Mouse (Mus musculus) kidney, embryonic 16.5 days (tissue): Measurements from ENCODE around the gene Vrk1. TPM values are rescaled to one million over a fixed set of nuclear protein-coding genes. Genes with fewer than 3 reads are reported as not detected.

ENCODE experiments used
- ATAC-seq: fragments of 200-750 bp; cut with Nextera tagmentation; 2 replicates; pipeline ENCODE4 v1.8.0; 2017; ENCODE audit warnings: moderate TSS enrichment; ENCODE audit not compliant: low FRiP score, low TSS enrichment
- H3K27ac ChIP-seq: fragments of 300-500 bp; sonication (generic); 2 replicates; pipeline ENCODE4 v1.5.1; 2014; ENCODE audit warnings: low read length
- H3K27me3 ChIP-seq: fragments of 300-500 bp; sonication (generic); 2 replicates; pipeline ENCODE4 v1.6.1; 2014; ENCODE audit warnings: low read length, control low read depth, mixed read lengths; ENCODE audit not compliant: insufficient read depth
- H3K36me3 ChIP-seq: fragments of 300-500 bp; sonication (generic); 2 replicates; pipeline ENCODE4 v1.6.1; 2014; ENCODE audit warnings: low read length, control low read depth, mixed read lengths; ENCODE audit not compliant: insufficient read depth
- H3K4me1 ChIP-seq: fragments of 300-500 bp; sonication (generic); 2 replicates; pipeline ENCODE4 v1.6.1; 2014; ENCODE audit warnings: low read length, control low read depth, mixed read lengths; ENCODE audit not compliant: insufficient read depth
- H3K4me2 ChIP-seq: fragments of 300-500 bp; sonication (generic); replicated peaks from 2 replicates; pipeline ENCODE4 v1.6.1; 2014; ENCODE audit warnings: low read depth, low read length
- H3K4me3 ChIP-seq: fragments of 300-500 bp; sonication (generic); 2 replicates; pipeline ENCODE4 v1.5.1; 2014; ENCODE audit warnings: mild to moderate bottlenecking, low read length
- H3K9ac ChIP-seq: fragments of 300-500 bp; sonication (generic); replicated peaks from 2 replicates; pipeline ENCODE4 v1.6.1; 2014; ENCODE audit warnings: low read length
- H3K9me3 ChIP-seq: fragments of 300-500 bp; sonication (generic); 2 replicates; pipeline ENCODE4 v1.6.1; 2016; ENCODE audit warnings: low read length, control low read depth
- WGBS: fragments of 180-500 bp; shearing (Covaris S2); extraction: QIAGEN DNeasy Blood & Tissue Kit; methylation state at CpG from one replicate; pipeline ENCODE4 v1.1.7; 2014; 5-methylcytosine and 5-hydroxymethylcytosine counted together
- polyA plus RNA-seq: library from polyadenylated mRNA; unstranded; fragments of >200 nt; fragmentation: Nextera tagmentation; extraction: Ambion mirVana; gene quantifications from 2 replicates; pipeline ENCODE4 v1.2.1, GENCODE M21; 2015

Gene Vrk1
- polyA plus RNA-seq, 1 experiment from 2014 or later: 67.3 TPM

DNA sequence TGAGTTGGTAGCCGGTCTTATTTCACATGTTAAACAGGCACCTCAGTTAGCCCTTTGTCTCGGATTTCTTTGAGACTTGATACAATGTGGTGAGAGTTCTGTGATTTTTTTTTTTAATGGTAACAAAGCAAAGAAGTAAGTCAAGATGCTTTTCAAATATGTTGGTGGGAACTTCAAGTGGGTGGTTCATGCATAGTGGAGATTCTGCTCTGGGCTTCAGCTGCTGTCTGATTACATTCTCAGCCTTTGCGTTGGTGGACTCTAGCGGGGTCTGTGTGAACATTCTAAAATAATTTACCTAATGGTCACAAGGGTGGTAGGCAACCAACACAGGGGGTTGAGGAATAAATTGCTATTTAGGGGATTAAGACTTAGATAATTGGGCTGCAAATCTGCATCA, 14.1 kb upstream of the Vrk1 start:
- Histone ChIP-seq H3K4me3 (no peak overlapping the region), H3K4me1 (no peaks in the 10 kb centered on the region), H3K27me3 (no peaks in the 10 kb centered on the region), H3K9me3 (no peaks in the 10 kb centered on the region), H3K27ac (no peak overlapping the region), H3K36me3 (no peaks in the 10 kb centered on the region), H3K9ac (no peak overlapping the region), H3K4me2 (no peak overlapping the region)
- no peak for ATAC-seq
- 59% methylated on average over 4 of the region's 4 CpGs for WGBS

- no peak overlapping the region for H3K4me2 ChIP-seq
- H3K9ac ChIP-seq: no peak overlapping the region
- no peaks in the 10 kb centered on the region for H3K36me3 ChIP-seq
- H3K4me1 ChIP-seq: no peaks in the 10 kb centered on the region
- no peaks in the 10 kb centered on the region for H3K9me3 ChIP-seq
- WGBS: 87% methylated on average over 19 of the region's 19 CpGs
- H3K27ac ChIP-seq: no peak overlapping the region
- no peak overlapping the region for H3K4me3 ChIP-seq
- ATAC-seq: no peak
- no peaks in the 10 kb centered on the region for H3K27me3 ChIP-seq
Measured at GRCm38 (mm10) chr12:105997028-105997786, 12.8 kb upstream of the Vrk1 start.

DNA sequence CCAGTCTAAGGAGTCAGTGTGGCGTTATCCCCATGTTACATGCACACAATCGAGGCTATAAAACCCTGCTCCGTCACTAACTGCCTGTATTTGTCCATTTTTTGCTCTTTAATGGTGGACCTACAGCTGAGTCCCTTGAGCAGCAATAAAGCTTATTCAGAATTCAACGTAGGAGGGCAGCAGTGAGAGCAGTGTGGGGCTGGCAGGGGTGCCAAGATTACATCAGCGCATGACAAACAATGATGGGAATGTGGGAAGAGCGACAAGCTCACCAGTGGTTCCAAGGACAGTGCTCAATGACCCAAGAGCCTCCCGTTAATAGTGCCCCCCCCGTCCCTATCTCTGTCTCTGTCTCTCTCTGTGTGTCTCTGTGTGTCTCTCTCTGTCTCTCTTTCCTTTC, 8.3 kb upstream of the Vrk1 start:
- no peak for ATAC-seq
- Histone ChIP-seq H3K27ac (no peak overlapping the region), H3K4me2 (no peak overlapping the region), H3K36me3 (no peaks in the 10 kb centered on the region), H3K27me3 (no peaks in the 10 kb centered on the region), H3K9me3 (no peaks in the 10 kb centered on the region), H3K9ac (no peak overlapping the region), H3K4me3 (no peak overlapping the region), H3K4me1 (no peaks in the 10 kb centered on the region)
- 62% methylated on average over 8 of the region's 8 CpGs for WGBS

GRCm38 (mm10) chr12:106004719-106005118, 5.3 kb upstream of the Vrk1 start:
- no peak overlapping the region for H3K9ac ChIP-seq
- no peaks in the 10 kb centered on the region for H3K36me3 ChIP-seq
- no peaks in the 10 kb centered on the region for H3K9me3 ChIP-seq
- no peaks in the 10 kb centered on the region for H3K4me1 ChIP-seq
- H3K4me2 ChIP-seq: no peak overlapping the region
- 70% methylated on average over 6 of the region's 6 CpGs for WGBS
- no peak overlapping the region for H3K4me3 ChIP-seq
- ATAC-seq: no peak
- H3K27me3 ChIP-seq: no peaks in the 10 kb centered on the region
- H3K27ac ChIP-seq: no peak overlapping the region

- H3K9ac ChIP-seq: no peak overlapping the region
- no peak overlapping the region for H3K27ac ChIP-seq
- WGBS: 78% methylated on average over 6 of the region's 6 CpGs
- no peak overlapping the region for H3K4me2 ChIP-seq
- no peaks in the 10 kb centered on the region for H3K9me3 ChIP-seq
- H3K4me3 ChIP-seq: no peak overlapping the region
- ATAC-seq: no peak
- H3K36me3 ChIP-seq: no peaks in the 10 kb centered on the region
- no peaks in the 10 kb centered on the region for H3K27me3 ChIP-seq
- peaks cover 3% of the 10 kb centered on the region for H3K4me1 ChIP-seq
Measured at GRCm38 (mm10) chr12:106006218-106006617, 3.8 kb upstream of the Vrk1 start.

GRCm38 (mm10) chr12:106008348-106009050, 1.5 kb upstream of the Vrk1 start:
- no peaks in the 10 kb centered on the region for H3K36me3 ChIP-seq
- no peak overlapping the region for H3K27ac ChIP-seq
- no peak overlapping the region for H3K4me3 ChIP-seq
- H3K27me3 ChIP-seq: no peaks in the 10 kb centered on the region
- no peak overlapping the region for H3K9ac ChIP-seq
- H3K4me2 ChIP-seq: no peak overlapping the region
- no peaks in the 10 kb centered on the region for H3K9me3 ChIP-seq
- WGBS: 85% methylated on average over 22 of the region's 22 CpGs
- no peak for ATAC-seq
- H3K4me1 ChIP-seq: peaks cover 6% of the 10 kb centered on the region

DNA sequence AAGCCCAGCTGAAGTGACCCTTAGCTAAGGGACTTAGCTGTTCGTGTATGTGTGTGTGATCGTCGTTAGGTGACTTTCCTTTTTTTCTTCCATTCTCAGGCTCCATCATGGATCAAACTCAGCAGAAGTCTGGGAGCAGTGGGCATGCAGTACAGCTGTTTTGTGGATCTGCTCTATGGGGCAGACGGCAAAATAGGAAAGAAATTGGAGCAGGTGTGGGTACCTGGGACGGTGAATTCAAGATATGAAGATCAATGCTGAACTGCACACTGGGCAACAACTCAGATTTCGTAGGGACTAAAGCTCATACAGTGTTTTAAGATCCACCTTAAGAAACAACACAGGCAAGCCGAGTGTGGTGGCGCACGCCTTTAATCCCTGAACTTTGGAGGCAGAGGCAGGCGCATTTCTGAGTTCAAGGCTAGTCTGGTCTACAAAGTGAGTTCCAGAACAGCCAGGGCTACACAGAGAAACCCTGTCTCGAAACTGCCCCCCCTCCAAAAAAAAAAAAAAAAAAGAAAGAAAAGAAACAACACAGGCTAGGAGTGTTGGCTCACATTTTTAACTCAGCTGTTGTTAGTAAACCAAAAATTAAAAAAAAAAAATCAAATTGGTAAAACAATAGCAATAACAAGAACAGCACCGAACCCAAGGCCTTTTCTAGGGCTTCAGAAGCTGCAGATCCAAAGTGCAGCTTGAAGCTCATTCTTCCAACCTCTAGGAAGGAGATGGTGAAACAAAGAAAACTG, 732 bp upstream of the Vrk1 start:
- no peak for ATAC-seq
- Histone ChIP-seq H3K36me3 (no peaks in the 10 kb centered on the region), H3K9ac (peak overlapping the region; percentile 33; the same call in 1 of the 2 replicates), H3K4me3 (peak overlapping the region; percentile 97), H3K27ac (no peak overlapping the region), H3K4me1 (peaks cover 6% of the 10 kb centered on the region), H3K27me3 (no peaks in the 10 kb centered on the region), H3K4me2 (peak overlapping the region; percentile 45), H3K9me3 (no peaks in the 10 kb centered on the region)
- WGBS: 84% methylated on average over 12 of the region's 12 CpGs

- Histone ChIP-seq H3K4me1 (peaks cover 6% of the 10 kb centered on the region), H3K4me3 (no peak overlapping the region), H3K27ac (no peak overlapping the region), H3K4me2 (no peak overlapping the region), H3K27me3 (no peaks in the 10 kb centered on the region), H3K9me3 (no peaks in the 10 kb centered on the region), H3K36me3 (no peaks in the 10 kb centered on the region), H3K9ac (no peak overlapping the region)
- WGBS: 77% methylated on average over 2 of the region's 2 CpGs
- no peak for ATAC-seq
Measured at GRCm38 (mm10) chr12:106012161-106012560, 2.1 kb downstream of the Vrk1 start.

DNA sequence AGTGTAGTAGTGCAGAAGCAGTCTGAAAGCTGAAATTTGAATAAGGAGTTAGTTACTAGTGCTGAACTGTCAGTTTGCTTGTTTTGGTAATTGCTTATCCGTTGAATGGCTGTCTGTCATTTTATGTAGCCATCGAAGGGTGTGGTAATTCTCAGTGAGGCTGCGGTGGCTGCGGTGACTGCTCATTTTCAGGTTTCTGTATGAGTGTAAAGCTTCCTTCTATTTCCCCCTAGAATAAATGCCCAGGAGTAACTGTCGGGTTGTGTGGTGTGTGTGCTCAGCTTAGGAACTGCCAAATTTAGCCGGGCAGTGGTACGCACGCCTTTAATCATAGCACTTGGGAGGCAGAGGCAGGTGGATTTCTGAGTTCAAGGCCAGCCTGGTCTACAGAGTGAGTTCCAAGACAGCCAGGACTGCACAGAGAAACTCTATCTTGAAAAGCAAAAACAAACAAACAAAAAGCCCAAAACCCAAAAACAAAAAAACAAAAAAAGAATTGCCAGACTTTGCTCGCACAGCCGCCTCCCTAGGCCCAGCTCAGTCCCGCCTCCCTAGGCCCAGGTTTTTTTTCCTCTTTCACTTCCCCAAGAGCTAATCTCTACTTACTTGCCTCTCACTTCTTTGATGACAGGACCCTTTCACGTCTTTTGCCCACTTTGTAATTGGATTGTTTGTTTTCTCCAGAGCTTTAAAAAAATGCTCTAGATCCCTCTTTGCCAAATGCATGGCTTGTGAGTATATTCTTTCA, 6.4 kb downstream of the Vrk1 start:
- Histone ChIP-seq H3K9me3 (no peaks in the 10 kb centered on the region), H3K4me2 (no peak overlapping the region), H3K4me3 (no peak overlapping the region), H3K36me3 (no peaks in the 10 kb centered on the region), H3K27me3 (no peaks in the 10 kb centered on the region), H3K9ac (no peak overlapping the region), H3K4me1 (peaks cover 1% of the 10 kb centered on the region; the same call in 1 of the 2 replicates), H3K27ac (no peak overlapping the region)
- 91% methylated on average over 12 of the region's 12 CpGs for WGBS
- no peak for ATAC-seq
